Mouse (Mus musculus) spleen, postnatal 14 days (tissue): ENCODE data around the gene Vil1.

Experiments used
- DNase-seq, 2 experiments: peaks; one replicate each; pipeline ENCODE4 v3.0.0; 2021 to 2022; ENCODE audit warnings: low spot score in 2 of 2

Gene Vil1

DNA sequence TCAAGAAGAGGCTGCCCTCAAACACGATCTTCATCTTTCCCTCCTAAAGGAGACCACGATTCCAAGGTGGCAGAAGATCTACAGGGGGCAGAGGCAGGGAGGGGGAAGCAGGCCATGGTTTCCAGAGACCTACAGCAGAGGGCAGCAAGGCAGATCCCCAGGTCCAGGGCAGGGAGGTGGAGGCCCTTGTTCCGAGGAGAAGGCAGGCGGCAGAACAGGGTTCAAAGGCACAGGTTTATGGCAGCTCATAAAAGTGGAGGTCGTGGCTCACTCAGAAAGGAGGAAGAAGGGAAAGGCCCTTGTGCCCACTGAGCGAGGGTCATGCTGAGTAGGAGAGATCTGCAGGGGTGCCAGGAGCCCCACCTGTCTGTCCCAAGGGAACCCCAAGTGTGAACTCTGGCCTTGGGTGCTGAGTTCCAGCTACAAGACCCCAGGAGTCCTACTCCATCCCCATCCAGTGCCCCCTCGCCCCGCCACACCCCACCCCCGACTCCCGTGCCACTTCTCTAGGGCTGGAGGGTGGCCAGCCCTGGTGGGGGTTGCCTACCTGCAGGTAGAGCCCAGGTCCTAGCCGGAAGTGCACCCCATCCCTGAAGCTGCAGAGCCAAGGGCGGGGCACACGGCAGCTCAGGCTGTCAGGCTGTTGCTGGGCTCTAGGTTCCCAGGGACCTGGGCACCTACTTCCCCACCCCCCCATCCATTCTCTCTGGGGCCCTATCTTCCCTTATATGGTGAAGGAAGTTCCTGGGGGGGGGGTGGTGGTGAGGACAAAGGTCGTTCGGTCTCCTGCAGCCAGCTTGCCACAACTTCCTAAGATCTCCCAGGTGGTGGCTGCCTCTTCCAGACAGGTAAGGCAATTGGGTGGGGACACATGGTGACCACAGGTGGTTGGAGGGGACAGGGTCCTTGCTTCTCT lies at the start of gene Vil1:
Gene Vil1, plus strand, starts transcription at position 788 of the 916 bp plus-strand sequence.
- DNase-seq: no peak

DNA sequence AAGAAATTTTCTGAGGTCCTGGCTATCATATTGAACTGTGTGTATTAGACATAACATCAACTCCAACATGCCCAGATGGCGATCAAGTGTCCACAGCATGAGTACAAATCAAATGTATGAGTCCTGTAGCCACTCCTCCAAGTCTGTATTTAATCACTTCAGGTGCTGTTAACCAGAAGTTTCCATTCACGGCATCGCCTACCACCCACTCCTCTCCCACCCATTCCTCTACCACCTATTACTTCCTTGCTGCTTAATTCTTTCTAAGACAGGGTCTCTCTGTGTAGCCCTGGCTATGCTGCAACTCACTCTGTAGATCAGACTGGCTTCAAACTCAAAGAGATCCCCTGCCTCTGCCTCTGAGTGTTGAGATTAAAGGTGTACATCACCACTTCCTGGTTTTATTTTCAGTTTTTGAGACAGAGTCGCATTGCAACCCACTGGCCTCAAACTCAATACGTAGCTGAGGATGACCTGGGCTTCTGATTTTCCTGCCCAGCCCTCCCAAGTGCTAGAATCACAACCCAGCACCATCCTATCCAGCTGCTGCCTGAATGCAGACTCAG lies 49.1 kb upstream of the Vil1 start:
- no peak for DNase-seq

DNA sequence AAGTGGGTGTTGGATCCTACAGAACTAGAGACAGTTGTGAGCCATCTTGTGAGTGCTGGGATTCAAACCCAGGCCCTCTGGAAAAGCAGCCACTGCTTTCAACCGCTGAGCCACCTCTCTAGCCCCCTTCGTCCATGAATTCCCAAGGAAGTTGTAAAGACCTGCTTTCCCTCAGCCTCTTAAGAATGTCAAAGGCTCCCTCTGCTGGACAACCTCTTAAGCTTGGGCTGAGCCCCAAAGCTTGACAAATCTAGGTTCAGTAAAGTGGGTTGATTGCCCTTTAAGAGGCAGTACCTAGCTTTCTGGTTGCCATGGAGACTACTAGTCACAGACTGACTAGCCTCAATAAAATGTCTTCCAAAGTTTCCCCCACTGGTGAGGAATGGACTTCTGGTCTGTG lies 47.4 kb upstream of the Vil1 start, which contains the start of gene Catip:
Gene Catip, plus strand, starts transcription at position 297 of the 400 bp plus-strand sequence.
- DNase-seq: peak in 1 of 2 experiments; percentile 41

DNA sequence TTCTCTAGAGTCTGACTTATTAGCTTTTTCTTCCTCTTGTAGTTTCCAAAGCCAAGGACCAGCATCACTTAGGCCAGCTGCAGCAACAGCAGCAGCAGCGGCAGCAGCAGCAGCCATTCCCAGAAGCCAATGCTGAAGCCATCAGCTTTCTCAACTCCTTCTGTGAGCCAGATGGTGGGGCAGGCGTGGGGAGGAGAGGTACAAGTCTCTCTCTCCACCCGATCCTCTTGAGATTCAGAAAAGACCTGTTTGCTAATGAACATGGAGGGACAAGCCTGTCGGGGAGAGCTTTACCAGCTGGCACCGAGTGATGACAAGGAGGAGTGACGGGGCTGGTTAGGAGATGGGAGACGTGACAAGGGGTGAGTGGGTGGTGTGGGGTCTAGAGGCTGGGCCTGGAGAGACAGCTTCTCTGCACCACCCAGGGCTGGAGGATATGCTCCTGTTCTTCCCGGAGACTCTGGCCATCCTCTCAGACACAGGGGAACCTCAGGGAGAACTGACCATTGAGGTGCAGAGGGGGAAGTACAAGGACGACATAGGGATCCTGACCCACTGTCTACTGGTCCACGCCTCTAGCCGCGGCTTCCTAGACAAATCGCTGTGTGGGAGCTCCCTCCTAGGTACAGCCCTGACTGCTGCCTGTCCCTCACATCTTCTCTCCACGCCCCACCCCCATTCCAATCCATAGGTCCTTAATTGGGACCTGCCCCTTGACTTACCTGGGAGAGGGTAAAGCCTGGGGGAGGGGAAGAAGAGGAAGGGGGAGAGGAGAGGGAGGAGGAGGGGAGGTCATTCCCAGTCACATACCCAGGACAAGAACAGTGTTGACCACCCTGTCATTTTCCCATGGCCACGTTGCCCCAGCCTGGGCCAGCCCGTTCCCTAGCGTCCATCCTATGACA lies 46.6 kb upstream of the Vil1 start:
- DNase-seq: no peak

DNA sequence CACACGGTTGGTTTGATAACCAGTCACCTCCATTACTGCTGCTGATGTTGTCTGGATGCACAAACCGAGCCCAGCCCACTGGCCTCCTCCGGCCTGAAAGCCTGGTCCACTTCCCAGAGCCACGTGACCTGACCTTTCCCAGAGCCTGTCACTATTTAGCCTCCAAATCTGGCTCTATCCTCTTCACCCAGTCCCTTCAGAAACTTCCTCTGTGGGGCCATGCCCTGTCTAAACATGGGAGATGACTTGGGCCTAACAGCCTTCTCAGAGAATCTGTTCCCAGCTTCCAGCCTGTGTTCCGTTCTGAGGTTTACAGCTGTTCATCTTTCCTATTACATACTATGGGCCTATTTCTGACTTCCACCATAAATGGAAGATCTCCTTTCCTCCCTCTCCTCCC lies 45.7 kb upstream of the Vil1 start:
- DNase-seq: no peak

- DNase-seq: no peak
These were observed 44.9 kb upstream of the Vil1 start for GRCm38 (mm10) chr1:74364270-74364669.

- DNase-seq: no peak
These were observed 41.1 kb upstream of the Vil1 start for GRCm38 (mm10) chr1:74367886-74368645.

- no peak for DNase-seq
These were observed 39.1 kb upstream of the Vil1 start for GRCm38 (mm10) chr1:74370040-74370439.

GRCm38 (mm10) chr1:74373372-74373771 lies 35.8 kb upstream of the Vil1 start:
- DNase-seq: no peak

DNA sequence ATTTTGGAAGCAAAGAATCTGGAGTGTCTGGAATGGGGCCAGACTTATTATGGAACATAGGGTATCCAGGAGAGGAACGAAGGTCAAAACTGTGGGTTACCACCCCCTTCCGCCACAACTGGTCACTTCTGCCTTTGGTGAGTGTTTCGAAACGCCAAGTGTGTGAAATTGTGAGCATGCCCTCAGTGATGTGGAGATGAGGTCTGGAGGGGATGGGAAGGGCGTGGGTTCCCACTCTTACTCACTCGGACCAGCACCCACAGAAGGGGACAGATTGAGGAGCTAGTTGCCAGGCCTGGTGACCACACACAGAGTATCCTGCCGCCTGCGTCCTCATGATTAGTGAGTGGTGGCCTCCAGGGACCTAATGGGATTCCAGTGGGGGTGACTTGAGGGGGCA lies 34.2 kb upstream of the Vil1 start, which contains the start of gene Slc11a1:
Gene Slc11a1, plus strand, starts transcription at position 216 of the 400 bp plus-strand sequence.
- no peak for DNase-seq

- DNase-seq: no peak
These were observed 33.6 kb upstream of the Vil1 start for GRCm38 (mm10) chr1:74375561-74375960.

GRCm38 (mm10) chr1:74376396-74376795 lies 32.8 kb upstream of the Vil1 start:
- no peak for DNase-seq

DNA sequence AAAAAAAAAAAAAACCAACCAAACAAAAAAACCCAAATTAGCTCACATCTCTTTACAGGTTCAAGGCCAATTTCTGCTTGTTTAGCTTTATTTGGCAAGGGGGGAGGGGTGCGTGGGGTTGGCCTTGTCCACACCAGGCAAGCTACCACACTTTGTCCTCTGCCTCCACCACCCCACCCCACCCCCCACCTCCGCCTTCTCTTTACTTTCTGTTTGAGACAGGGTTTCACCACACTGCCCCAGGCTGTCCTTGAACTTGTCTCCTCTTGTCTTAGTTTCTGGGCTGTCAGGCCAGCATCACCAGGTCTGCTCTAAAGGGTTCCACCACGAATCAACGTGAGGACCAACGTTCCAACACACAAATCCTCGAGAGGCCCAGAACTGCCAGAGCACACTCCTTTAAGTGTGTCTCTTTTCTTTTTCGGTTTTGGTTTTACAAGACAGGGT lies 30.1 kb upstream of the Vil1 start:
- DNase-seq: no peak

DNA sequence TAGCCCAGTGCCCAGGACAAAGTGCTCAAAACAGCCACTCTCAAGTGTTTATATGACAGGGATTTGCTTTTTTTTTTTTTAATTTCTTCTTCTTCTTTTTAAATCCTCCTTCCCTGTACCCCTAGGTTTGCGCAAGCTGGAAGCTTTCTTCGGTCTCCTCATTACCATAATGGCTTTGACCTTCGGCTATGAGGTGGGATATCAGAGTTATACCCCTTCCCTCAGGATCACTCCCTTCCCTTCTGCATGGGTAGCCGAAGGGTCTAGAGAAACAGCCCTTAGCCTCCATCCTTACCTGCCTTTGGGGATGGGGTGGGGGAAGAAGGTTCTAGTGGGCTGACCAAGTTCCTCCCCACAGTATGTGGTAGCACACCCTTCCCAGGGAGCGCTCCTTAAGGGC lies 28.7 kb upstream of the Vil1 start:
- DNase-seq: no peak

DNA sequence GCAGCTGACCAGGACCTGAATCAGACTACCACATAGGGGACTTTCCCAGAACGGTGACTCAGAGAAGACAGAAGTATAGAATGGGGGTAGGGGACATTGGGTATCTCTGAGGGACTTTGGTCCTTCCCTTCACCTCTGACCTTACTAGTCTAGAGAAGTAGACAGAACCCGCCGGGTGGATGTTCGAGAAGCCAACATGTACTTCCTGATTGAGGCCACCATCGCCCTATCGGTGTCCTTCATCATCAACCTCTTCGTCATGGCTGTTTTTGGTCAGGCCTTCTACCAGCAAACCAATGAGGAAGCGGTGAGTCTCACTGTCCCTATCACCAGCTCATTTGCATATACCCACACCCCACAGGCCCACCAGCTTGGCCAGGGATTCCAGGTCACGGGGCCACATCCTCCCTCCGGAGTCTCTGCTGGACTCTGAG lies 27.6 kb upstream of the Vil1 start:
- no peak for DNase-seq

DNA sequence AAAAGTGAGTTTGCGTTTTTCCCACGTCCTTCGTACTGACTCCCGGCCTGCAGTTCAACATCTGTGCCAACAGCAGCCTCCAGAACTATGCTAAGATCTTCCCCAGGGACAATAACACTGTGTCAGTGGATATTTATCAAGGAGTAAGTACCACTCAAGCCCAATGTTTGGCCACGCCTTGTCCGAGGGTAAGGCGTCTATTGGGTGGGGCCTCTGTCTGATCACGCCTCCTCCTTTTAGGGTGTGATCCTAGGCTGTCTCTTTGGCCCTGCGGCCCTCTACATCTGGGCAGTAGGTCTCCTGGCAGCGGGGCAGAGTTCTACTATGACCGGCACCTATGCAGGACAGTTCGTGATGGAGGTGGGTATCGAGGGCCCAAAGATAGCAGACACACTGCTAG lies 25.8 kb upstream of the Vil1 start:
- DNase-seq: no peak

DNA sequence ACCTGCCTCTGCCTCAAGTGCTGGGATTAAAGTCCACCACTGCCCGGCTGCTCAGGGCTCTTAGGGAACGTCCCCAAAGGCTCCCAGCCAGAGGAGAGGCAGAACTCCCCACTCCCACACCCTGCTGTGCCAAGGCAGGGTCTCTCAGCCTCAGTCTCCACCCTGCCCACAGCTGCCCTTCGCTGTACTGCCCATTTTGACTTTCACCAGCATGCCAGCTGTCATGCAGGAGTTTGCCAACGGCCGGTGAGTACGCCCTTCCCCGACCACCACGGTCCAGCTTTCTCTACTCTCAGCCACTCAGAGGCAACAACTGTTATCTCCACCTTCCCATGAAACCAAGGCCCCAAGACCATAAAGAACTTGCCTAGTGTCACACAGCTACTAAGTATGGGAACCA lies 24.7 kb upstream of the Vil1 start:
- no peak for DNase-seq

- DNase-seq: no peak
These were observed 24.1 kb upstream of the Vil1 start for GRCm38 (mm10) chr1:74385064-74385463.

- DNase-seq: no peak
These were observed 23.6 kb upstream of the Vil1 start for GRCm38 (mm10) chr1:74385531-74385930.

DNA sequence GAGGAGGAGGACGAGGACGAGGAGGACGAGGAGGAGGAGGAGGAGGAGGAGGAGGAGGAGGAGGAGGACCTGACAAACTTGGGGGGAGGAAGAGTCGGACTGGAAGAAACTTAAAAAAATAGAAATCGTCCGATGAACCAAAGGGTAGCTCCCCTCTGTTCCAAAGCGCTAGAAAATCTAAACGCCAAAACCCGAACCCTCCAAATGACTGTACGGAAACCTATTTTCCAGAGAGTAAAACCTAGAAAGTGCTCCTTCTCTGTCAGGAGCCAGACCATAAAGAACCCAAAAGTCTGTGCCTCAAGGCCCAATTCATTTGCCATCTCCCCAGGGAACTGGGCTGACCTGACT lies 22.8 kb upstream of the Vil1 start:
- DNase-seq: no peak

GRCm38 (mm10) chr1:74386714-74387385 lies 22.3 kb upstream of the Vil1 start:
- DNase-seq: peak; percentile 88 to 93
